Mouse (Mus musculus) testis, postnatal 14 days (tissue): Measurements from ENCODE around the gene Spaca6.

Experiments
- DNase-seq: peaks from one replicate; pipeline ENCODE4 v3.0.0; 2021; ENCODE audit warnings: low spot score

Gene Spaca6

DNA sequence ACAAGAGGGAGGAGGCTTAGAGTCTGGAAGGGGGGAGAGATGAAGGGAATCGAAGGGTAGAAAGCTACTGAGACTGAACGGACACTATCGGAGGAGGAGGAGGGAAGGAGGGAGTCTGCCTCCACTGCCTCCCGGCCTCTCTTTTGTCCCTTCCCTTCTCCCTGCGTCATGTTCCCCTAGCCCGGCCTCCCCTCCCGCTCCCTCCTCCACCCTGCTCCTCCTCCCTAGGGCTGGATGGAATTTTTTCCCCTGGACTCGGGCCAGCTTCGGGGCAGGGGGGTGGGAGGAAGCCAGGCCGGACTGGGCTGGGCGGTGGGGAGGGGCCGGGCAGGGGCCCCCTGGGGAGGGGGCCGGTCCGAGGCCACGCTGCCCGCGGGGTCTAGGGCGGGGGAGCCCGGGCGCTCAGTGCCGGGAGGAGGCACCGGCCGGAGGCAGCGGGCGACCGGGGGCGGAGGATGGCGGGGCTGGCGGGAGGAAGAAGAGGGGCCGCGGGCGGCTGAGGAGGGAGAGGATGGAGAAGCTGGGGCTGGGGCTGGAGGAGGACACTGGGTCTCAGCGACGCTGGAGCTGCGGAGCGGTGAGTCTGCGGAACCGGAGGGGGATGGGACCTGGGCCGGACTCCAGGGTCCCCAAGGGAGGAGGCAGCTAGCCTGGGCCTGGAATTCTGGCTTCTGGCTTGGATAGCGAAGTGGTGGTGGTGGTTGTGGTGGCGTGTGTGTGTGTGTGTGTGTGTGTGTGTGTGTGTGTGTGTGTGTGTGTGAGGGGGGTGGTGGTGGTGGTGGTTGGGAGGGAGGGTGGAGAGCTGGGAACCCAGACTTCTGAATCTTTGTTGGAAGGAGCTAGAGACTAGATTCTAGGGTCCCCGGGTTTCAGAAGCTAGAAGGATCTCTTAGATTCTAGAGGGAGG is at the start of gene Spaca6:
Gene Spaca6, plus strand, starts transcription at position 408 of the 907 bp plus-strand sequence.
- DNase-seq, result peak; percentile 88

- DNase-seq, result no peak
These were observed 35.9 kb upstream of the Spaca6 start for GRCm38 (mm10) chr17:17790866-17791630.

DNA sequence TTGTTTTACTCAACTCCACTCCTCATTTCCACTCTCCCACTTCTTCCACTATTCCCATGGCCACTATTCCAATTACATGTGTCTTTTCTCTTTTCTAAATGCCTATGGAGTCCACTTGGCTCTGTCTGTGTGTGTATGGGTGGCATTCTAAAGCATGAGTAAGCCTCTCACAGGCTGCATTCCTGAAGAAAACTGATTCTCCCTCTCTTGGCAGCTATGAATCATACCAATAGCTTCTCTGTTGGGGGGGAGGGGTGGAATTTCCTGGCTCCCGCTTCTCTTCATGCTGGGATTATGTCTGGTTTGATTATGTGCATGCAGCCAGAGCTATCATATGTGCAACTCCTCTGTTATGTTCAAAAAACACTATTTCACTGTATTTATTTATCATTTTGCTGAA is 34.4 kb upstream of the Spaca6 start:
- DNase-seq, result no peak

GRCm38 (mm10) chr17:17795527-17795926 is 31.4 kb upstream of the Spaca6 start:
- no peak for DNase-seq

GRCm38 (mm10) chr17:17823612-17824336 is 3.2 kb upstream of the Spaca6 start:
- no peak for DNase-seq

- peak; percentile 81 for DNase-seq
These were observed 902 bp upstream of the Spaca6 start for GRCm38 (mm10) chr17:17825921-17826591.

DNA sequence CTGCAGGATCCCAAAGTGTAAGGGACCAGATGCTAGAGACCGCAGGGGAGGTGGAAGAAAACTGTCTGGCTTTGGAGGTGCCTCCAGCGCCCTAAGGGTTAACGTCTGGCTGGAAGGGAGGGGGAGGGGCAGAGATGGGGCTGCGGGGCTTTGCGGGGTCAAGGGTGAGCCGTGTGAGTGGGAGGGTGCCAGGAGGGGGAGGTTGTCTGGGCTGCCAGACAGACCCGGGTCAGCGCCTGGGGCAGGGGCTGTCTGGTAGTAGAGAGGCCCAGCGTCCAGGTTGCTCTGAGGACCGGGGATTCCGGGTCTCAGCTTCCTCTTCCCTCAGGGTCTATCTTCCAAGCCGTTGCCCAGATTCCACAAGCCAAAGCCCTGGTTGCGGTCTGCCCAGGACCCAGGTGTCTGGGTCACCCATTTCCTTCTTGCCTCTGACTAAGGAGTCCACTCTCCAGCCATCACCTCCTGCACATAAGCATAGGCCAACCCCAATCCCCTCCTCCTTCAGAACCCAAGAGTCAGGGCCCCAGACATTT is 766 bp downstream of the Spaca6 start:
- DNase-seq, result peak; percentile 51

GRCm38 (mm10) chr17:17828191-17828981 is 1.4 kb downstream of the Spaca6 start:
- peak; percentile 32 for DNase-seq

- no peak for DNase-seq
These were observed 2.3 kb downstream of the Spaca6 start for GRCm38 (mm10) chr17:17829052-17829785.

GRCm38 (mm10) chr17:17829816-17830535 is 3.0 kb downstream of the Spaca6 start:
- DNase-seq, result no peak

DNA sequence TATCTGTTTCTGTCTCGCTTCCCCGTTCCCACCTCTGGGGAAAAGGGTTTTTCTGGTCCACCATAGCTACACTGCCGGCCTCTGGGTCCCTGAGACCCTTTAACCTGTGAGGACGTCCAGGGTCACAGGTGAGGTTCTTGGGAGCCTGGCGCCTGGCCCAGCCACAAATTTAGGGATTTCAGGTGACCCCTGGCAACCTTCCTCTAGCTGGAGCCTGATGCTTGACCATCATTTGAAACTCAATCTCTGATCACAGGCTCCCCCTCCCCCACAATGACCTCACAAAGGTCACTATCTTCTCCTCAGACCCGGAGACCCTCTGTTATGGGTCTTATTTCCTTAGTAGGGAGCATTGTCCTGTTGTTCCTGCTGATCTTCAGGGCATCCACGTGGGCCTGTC is 3.8 kb downstream of the Spaca6 start:
- DNase-seq, result no peak

- DNase-seq, result no peak
These were observed 7.9 kb downstream of the Spaca6 start for GRCm38 (mm10) chr17:17834896-17835295.

DNA sequence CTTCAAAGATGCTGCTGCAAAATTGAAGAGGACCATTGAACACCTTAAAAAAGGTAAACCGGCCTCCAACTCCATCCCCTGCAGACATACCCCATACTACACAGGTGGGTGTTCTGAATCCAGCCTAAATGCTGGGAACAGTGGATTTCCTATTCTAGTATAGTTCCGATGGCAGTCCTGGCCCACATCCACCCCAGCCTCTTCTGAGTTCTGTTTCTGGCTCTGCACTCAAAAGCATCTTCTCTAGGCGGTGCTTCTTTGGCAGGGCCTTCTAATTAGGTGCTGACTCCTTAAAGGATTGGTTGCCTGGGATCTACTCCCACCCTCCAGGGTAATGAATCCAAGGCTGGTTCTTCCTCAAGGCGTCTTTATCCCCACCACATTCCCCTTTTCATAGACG is 9.1 kb downstream of the Spaca6 start:
- DNase-seq, result no peak

DNA sequence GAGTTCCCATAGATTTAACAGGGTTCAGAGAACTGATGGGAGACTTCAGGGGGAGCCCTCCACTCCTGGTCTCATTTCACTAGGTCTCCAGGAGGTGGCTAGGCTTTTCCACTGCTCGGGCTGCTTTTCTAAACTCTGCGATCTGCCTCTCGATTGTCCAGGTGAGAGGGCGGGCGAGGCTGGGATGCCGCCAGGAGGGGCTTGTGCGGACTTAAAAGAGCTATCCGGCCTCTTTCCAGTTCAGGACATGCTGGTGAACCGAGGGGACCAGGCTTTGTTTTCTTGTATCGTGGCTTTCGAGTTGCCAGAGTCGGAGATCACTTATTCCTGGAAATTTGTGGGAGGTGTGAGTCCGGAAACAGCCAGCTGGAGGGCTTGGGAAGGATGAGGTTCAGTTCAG is 10.5 kb downstream of the Spaca6 start:
- DNase-seq, result no peak

DNA sequence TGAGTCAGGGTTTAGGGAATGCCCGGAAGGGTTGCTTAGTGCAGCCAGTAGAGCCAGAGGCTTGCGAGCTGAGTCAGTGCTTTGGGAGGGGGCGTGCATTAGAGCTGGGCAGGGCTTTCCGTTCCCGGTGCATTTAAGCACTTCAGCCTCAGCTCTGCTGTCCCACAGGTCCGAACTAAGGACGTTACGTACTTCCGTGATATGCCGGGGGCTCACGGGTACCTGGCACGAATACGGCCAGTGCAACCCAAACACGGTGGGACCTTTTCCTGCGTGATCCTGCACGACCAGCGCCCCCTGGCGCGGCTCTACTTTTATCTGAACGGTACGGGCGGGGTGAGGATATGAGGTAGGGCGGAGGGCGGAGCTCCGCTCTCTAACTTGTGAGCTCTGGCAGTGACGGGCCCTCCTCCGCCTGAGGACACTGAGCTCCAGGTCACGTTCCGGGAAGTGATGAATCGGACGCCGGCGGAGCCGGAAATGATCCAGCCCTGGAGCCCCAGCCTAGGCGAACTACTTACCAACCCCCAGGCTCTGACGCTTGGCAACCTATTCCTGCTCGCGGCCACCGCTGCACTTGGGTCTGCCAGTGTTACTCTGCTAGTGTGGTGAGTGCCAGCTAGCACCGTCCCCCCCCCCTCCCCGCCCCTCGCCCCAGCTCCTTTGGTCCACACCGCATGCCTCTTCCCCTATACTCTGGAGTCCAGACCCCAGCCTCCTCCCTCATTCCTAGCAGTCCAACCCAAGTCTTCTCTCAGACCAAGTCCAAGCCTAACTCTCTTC is 11.2 kb downstream of the Spaca6 start:
- DNase-seq, result peak; percentile 90

DNA sequence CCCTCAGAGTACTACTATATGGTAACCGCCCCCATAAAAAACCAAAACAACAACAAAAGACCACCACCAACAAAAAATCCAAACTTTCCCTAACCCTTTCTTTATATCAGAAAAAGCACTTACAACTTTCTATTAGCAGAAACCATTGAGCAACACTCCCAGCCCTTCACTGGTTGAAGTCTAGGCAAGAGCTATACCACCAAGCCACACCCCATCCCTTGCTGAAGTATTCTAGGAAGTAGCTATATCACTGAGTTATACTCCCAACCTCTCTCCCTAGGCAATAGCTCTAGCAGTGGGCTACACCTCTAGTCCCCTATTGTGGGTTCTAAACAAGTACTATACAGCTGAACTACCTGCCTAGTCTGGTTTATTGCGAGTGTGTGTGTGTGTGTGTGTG is 12.3 kb downstream of the Spaca6 start:
- no peak for DNase-seq

GRCm38 (mm10) chr17:17840796-17841195 is 13.8 kb downstream of the Spaca6 start:
- DNase-seq, result no peak

DNA sequence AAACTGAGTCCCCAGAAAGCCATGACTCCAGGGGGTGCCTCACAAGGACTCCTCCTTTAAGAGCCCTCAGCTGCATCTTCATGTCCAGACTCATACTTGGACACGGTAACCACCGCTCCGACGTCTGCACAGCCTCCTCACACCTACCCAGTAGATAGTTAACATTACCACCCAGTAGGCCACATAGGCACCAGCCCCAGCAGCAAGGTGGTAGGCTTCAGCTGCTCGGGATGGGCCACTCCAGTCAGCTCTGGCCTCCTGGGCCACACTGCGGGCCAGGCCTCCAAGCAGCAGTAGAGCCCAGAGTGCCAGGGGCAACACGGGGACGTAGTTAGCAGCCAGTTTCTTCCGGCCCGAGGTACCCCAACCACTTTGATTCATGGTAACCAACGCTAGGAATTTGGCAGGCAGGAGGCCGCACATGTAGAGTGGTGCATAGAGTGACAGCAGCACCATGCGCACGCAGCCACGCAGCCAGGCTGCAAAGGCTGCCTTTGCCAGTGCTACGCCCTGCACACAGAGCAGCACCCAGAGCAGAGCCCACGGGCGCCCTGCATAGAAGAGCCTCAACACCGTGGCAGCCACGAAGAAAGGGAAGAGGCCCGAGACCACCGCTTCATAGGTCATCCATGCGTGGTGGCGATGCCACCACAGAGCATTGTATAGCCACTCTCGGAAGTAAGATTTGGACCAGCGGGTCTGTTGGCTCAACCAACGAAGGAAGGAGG is 16.7 kb downstream of the Spaca6 start:
- DNase-seq, result no peak
